Mouse (Mus musculus): Measurements from ENCODE around the gene Tmem140. TPM values are rescaled to one million over a fixed set of nuclear protein-coding genes. Genes with fewer than 3 reads are reported as not detected.

Gene Tmem140
- polyA plus RNA-seq, 1 experiment from 2014 or later = 6.2 TPM

GRCm38 (mm10) chr6:34869225-34869915, 6.4 kb downstream of the Tmem140 start:
- ATAC-seq (replicated peaks; ENCODE audit: low FRiP score, low read depth) (no peak), DNase-seq (ENCODE audit: low spot score) (peak; percentile 61)
- no peaks in the 10 kb centered on the region for H3K9me3 ChIP-seq (replicated peaks; ENCODE audit: low read length)
- no peaks in the 10 kb centered on the region for H3K36me3 ChIP-seq (ENCODE audit: insufficient read depth, low read length)
- no peak overlapping the region for H3K4me3 ChIP-seq (replicated peaks; ENCODE audit: low read depth, low read length)
- no peak overlapping the region for H3K4me2 ChIP-seq (ENCODE audit: low read length)
- no peak overlapping the region for H3K9ac ChIP-seq (ENCODE audit: low read depth, low read length)
- WGBS = 67% methylated on average over 13 of the region's 13 CpGs
- peaks cover 5% of the 10 kb centered on the region for H3K4me1 ChIP-seq (replicated peaks; ENCODE audit: insufficient read depth, low read length)
- H3K27ac ChIP-seq = peak overlapping the region; percentile 37; the same call in 1 of the 2 replicates
- H3K27me3 ChIP-seq (ENCODE audit: insufficient read depth, low read length) = no peaks in the 10 kb centered on the region
- no peak for TF ChIP-seq CTCF (IDR thresholded peaks at IDR 0.05; ENCODE audit: low read depth)

DNA sequence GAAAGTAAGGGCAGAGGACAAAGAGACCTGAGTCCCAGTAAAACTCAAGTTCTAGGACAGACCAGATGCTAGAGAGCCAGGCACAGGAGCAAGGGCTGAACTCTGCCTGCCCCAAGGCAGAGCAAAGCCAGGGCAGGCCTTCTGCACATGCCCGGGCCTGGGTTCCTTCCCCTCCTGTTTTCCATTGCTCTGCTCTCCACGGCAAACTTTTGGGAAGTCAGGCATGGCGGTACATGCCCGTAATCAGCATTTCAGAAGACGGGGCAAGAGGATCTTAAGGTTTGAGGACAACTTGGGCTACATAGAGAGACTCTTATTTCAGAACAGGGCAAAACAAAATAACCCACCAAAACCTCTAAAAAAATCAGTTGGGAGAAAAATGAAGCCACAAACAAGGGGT, 7.2 kb downstream of the Tmem140 start:
- H3K4me1 ChIP-seq (replicated peaks; ENCODE audit: insufficient read depth, low read length) = peaks cover 3% of the 10 kb centered on the region

GRCm38 (mm10) chr6:34870724-34871123, 7.8 kb downstream of the Tmem140 start:
- DNase-seq (ENCODE audit: low spot score) (no peak), ATAC-seq (replicated peaks; ENCODE audit: low FRiP score, low read depth) (no peak)
- H3K27ac ChIP-seq = no peak overlapping the region
- no peaks in the 10 kb centered on the region for H3K4me1 ChIP-seq (replicated peaks; ENCODE audit: insufficient read depth, low read length)
- no peaks in the 10 kb centered on the region for H3K27me3 ChIP-seq (ENCODE audit: insufficient read depth, low read length)
- no peak overlapping the region for H3K4me3 ChIP-seq (replicated peaks; ENCODE audit: low read depth, low read length)
- H3K9ac ChIP-seq (ENCODE audit: low read depth, low read length) = no peak overlapping the region
- H3K4me2 ChIP-seq (ENCODE audit: low read length) = no peak overlapping the region
- H3K36me3 ChIP-seq (ENCODE audit: insufficient read depth, low read length) = no peaks in the 10 kb centered on the region
- H3K9me3 ChIP-seq (replicated peaks; ENCODE audit: low read length) = no peaks in the 10 kb centered on the region
- WGBS = 70% methylated on average over 5 of the region's 5 CpGs
- TF ChIP-seq CTCF (IDR thresholded peaks at IDR 0.05; ENCODE audit: low read depth) = no peak

More for the DNA sequence above, 7.2 kb downstream of the Tmem140 start:
- Histone ChIP-seq H3K27ac (peak overlapping the region; percentile 37; the same call in 1 of the 2 replicates), H3K4me3 (replicated peaks; ENCODE audit: low read depth, low read length) (no peak overlapping the region), H3K4me2 (ENCODE audit: low read length) (no peak overlapping the region), H3K36me3 (ENCODE audit: insufficient read depth, low read length) (no peaks in the 10 kb centered on the region), H3K9me3 (replicated peaks; ENCODE audit: low read length) (no peaks in the 10 kb centered on the region), H3K9ac (ENCODE audit: low read depth, low read length) (no peak overlapping the region), H3K27me3 (ENCODE audit: insufficient read depth, low read length) (no peaks in the 10 kb centered on the region)
- 66% methylated on average over 5 of the region's 5 CpGs for WGBS
- ATAC-seq (replicated peaks; ENCODE audit: low FRiP score, low read depth) (no peak), DNase-seq (ENCODE audit: low spot score) (no peak)
- TF ChIP-seq CTCF (IDR thresholded peaks at IDR 0.05; ENCODE audit: low read depth) = no peak

DNA sequence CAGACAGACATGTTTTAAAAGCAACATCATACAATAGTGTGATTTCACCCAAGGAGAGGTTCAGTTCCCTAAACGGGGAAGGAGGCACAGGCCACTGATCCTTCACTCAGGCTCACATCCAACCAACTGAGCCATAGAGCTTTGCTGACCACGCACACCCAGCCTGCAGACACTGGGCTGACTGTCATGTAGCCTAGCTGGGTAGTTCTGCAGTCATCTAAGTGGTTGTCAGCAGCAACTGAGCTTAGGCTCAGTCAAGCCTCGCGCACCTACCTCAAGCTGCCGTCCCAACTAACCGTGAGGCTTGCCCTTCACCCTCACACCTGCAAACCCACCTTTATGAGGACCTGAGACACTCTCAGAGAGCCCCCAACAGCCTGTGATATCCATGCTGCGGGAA, 9.0 kb downstream of the Tmem140 start:
- no peak overlapping the region for H3K4me3 ChIP-seq (replicated peaks; ENCODE audit: low read depth, low read length)
- H3K36me3 ChIP-seq (ENCODE audit: insufficient read depth, low read length) = no peaks in the 10 kb centered on the region
- 86% methylated on average over 7 of the region's 7 CpGs for WGBS
- H3K4me1 ChIP-seq (replicated peaks; ENCODE audit: insufficient read depth, low read length) = 0 out of 2 replicates have a peak, but pooled peaks cover 4% of the 10 kb centered on the region
- H3K27me3 ChIP-seq (ENCODE audit: insufficient read depth, low read length) = no peaks in the 10 kb centered on the region
- TF ChIP-seq CTCF (IDR thresholded peaks at IDR 0.05; ENCODE audit: low read depth) = no peak
- no peaks in the 10 kb centered on the region for H3K9me3 ChIP-seq (replicated peaks; ENCODE audit: low read length)
- no peak overlapping the region for H3K27ac ChIP-seq
- ATAC-seq (replicated peaks; ENCODE audit: low FRiP score, low read depth) (no peak), DNase-seq (ENCODE audit: low spot score) (no peak)
- no peak overlapping the region for H3K4me2 ChIP-seq (ENCODE audit: low read length)
- no peak overlapping the region for H3K9ac ChIP-seq (ENCODE audit: low read depth, low read length)

DNA sequence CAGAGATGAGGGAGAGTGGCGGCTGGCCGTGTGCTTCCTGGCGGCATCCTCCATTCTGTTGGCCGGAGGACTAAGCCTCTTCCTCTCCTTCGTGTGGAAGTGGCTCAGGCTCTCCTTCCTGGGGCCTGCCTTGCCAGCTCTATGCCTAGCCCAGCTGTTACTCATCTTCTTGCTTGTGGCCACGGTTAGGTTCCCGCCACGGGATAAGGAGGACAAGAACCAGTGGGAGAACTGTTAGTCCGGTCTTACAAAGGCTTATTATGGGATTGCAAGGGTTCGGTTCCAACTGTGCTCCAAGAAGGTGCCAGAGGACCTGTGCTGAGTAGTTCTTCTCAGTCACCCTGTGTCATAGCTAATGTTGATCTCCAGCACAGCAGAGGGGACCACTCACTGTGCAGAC, 9.9 kb downstream of the Tmem140 start:
- no peaks in the 10 kb centered on the region for H3K36me3 ChIP-seq (ENCODE audit: insufficient read depth, low read length)
- H3K9me3 ChIP-seq (replicated peaks; ENCODE audit: low read length) = no peaks in the 10 kb centered on the region
- no peak overlapping the region for H3K4me2 ChIP-seq (ENCODE audit: low read length)
- H3K9ac ChIP-seq (ENCODE audit: low read depth, low read length) = no peak overlapping the region
- ATAC-seq (replicated peaks; ENCODE audit: low FRiP score, low read depth) = no peak
- no peak overlapping the region for H3K27ac ChIP-seq
- no peaks in the 10 kb centered on the region for H3K27me3 ChIP-seq (ENCODE audit: insufficient read depth, low read length)
- WGBS = 81% methylated on average over 10 of the region's 10 CpGs
- TF ChIP-seq CTCF (IDR thresholded peaks at IDR 0.05; ENCODE audit: low read depth) = no peak
- DNase-seq (ENCODE audit: low spot score) = no peak
- peaks cover 8% of the 10 kb centered on the region; the same call in 1 of the 2 replicates for H3K4me1 ChIP-seq (replicated peaks; ENCODE audit: insufficient read depth, low read length)
- H3K4me3 ChIP-seq (replicated peaks; ENCODE audit: low read depth, low read length) = no peak overlapping the region

- ATAC-seq (replicated peaks; ENCODE audit: low FRiP score, low read depth) = no peak
- no peak overlapping the region for H3K4me3 ChIP-seq (replicated peaks; ENCODE audit: low read depth, low read length)
- peak; percentile 46; the same call in 1 of the 2 replicates for TF ChIP-seq CTCF (IDR thresholded peaks at IDR 0.05; ENCODE audit: low read depth)
- H3K9me3 ChIP-seq (replicated peaks; ENCODE audit: low read length) = no peaks in the 10 kb centered on the region
- no peaks in the 10 kb centered on the region for H3K27me3 ChIP-seq (ENCODE audit: insufficient read depth, low read length)
- peaks cover 14% of the 10 kb centered on the region for H3K4me1 ChIP-seq (replicated peaks; ENCODE audit: insufficient read depth, low read length)
- H3K36me3 ChIP-seq (ENCODE audit: insufficient read depth, low read length) = no peaks in the 10 kb centered on the region
- DNase-seq (ENCODE audit: low spot score) = peak; percentile 85
- 51% methylated on average over 21 of the region's 21 CpGs for WGBS
- 0 out of 2 replicates have a peak overlapping the region, but pooled peaks have one; percentile 18 for H3K9ac ChIP-seq (ENCODE audit: low read depth, low read length)
- peak overlapping the region; percentile 82 for H3K27ac ChIP-seq
- no peak overlapping the region; the same call in 1 of the 2 replicates for H3K4me2 ChIP-seq (ENCODE audit: low read length)
Observed at GRCm38 (mm10) chr6:34874101-34874921, 11.4 kb downstream of the Tmem140 start.
